Mouse (Mus musculus) megakaryocyte, adult 5-6 weeks (primary cell): ENCODE results near the gene Ppara. TPM values are rescaled to one million over a fixed set of nuclear protein-coding genes. Genes with fewer than 3 reads are reported as not detected.

Experiments
- ATAC-seq: 2 replicates; pipeline ENCODE4 v1.8.0; 2016; ENCODE audit warnings: mild to moderate bottlenecking, inconsistent platforms; ENCODE audit not compliant: poor library complexity, severe bottlenecking
- total RNA-seq, 2 experiments: library from RNA; stranded (forward) in 1 of 2; stranded (reverse) in 1 of 2; fragments of 153-499, 151-499 nt in 1 of 2; fragments of 221-1000, 200-1000 nt in 1 of 2; gene quantifications; 2 replicates each; pipeline versions ENCODE4 v1.2.3 to v1.2.4; 2015 to 2017

The Ppara gene
- total RNA-seq (2015) (not detected in 2 replicates), total RNA-seq (2017) (not detected in 2 replicates)

GRCm38 (mm10) chr15:85734571-85735033 is at the start of gene Ppara:
Gene Ppara (plus strand): TSS chr15:85734983.
- ATAC-seq, result no peak

GRCm38 (mm10) chr15:85686641-85687395 is 48.0 kb upstream of the Ppara start:
- ATAC-seq, result no peak

GRCm38 (mm10) chr15:85687630-85688410 is 47.0 kb upstream of the Ppara start:
- no peak for ATAC-seq

- no peak for ATAC-seq
Measured at GRCm38 (mm10) chr15:85688734-85689133, 46.0 kb upstream of the Ppara start.

- ATAC-seq, result no peak
Measured at GRCm38 (mm10) chr15:85689523-85689922, 45.3 kb upstream of the Ppara start.

- no peak for ATAC-seq
Measured at GRCm38 (mm10) chr15:85690058-85690457, 44.7 kb upstream of the Ppara start.

GRCm38 (mm10) chr15:85690875-85691274 is 43.9 kb upstream of the Ppara start:
- ATAC-seq, result no peak

GRCm38 (mm10) chr15:85693115-85693514 is 41.7 kb upstream of the Ppara start:
- no peak for ATAC-seq

- no peak for ATAC-seq
Measured at GRCm38 (mm10) chr15:85693819-85694218, 41.0 kb upstream of the Ppara start.

- ATAC-seq, result no peak
Measured at GRCm38 (mm10) chr15:85694379-85694778, 40.4 kb upstream of the Ppara start.

- no peak for ATAC-seq
Measured at GRCm38 (mm10) chr15:85695304-85695703, 39.5 kb upstream of the Ppara start.

- ATAC-seq, result no peak
Measured at GRCm38 (mm10) chr15:85698345-85699034, 36.3 kb upstream of the Ppara start.

- no peak for ATAC-seq
Measured at GRCm38 (mm10) chr15:85699452-85699851, 35.3 kb upstream of the Ppara start.

GRCm38 (mm10) chr15:85699862-85700501 is 34.8 kb upstream of the Ppara start:
- ATAC-seq, result no peak

GRCm38 (mm10) chr15:85700716-85701115 is 34.1 kb upstream of the Ppara start:
- no peak for ATAC-seq

GRCm38 (mm10) chr15:85701128-85701930 is 33.5 kb upstream of the Ppara start:
- no peak for ATAC-seq

- no peak for ATAC-seq
Measured at GRCm38 (mm10) chr15:85702411-85702951, 32.3 kb upstream of the Ppara start.

GRCm38 (mm10) chr15:85703194-85703641 is 31.6 kb upstream of the Ppara start:
- ATAC-seq, result no peak

GRCm38 (mm10) chr15:85703858-85704257 is 30.9 kb upstream of the Ppara start:
- ATAC-seq, result no peak
